Mouse (Mus musculus) C2C12 (cell line): Measurements from ENCODE around the gene Fntb.

Experiments
- CEBPB ChIP-seq: IDR thresholded peaks from one replicate; pipeline ENCODE4 v1.6.1; 2011; ENCODE audit warnings: low read depth, mild to moderate bottlenecking, control low read depth, moderate library complexity
- CTCF ChIP-seq: IDR thresholded peaks from one replicate; pipeline ENCODE4 v1.5.1; 2011; ENCODE audit not compliant: control insufficient read depth, insufficient read depth, insufficient read length
- FOSL1 ChIP-seq: IDR thresholded peaks from one replicate; pipeline ENCODE4 v1.8.0; 2011; ENCODE audit warnings: mild to moderate bottlenecking, low read length; ENCODE audit not compliant: poor library complexity, insufficient read depth, severe bottlenecking
- MAX ChIP-seq: IDR thresholded peaks from one replicate; pipeline ENCODE4 v1.6.1; 2011; ENCODE audit warnings: mild to moderate bottlenecking, control low read depth
- MYOD1 ChIP-seq: IDR thresholded peaks from one replicate; pipeline ENCODE4 v1.6.1; 2011; ENCODE audit warnings: low read depth; ENCODE audit not compliant: control insufficient read depth, insufficient read length
- MYOG ChIP-seq: IDR thresholded peaks from one replicate; pipeline ENCODE4 v1.6.1; 2011; ENCODE audit not compliant: control insufficient read depth, insufficient read length; ENCODE audit errors: extremely low read depth
- USF1 ChIP-seq: IDR thresholded peaks from one replicate; pipeline ENCODE4 v1.6.1; 2011; ENCODE audit warnings: low read depth, mild to moderate bottlenecking, control low read depth, moderate library complexity

DNA sequence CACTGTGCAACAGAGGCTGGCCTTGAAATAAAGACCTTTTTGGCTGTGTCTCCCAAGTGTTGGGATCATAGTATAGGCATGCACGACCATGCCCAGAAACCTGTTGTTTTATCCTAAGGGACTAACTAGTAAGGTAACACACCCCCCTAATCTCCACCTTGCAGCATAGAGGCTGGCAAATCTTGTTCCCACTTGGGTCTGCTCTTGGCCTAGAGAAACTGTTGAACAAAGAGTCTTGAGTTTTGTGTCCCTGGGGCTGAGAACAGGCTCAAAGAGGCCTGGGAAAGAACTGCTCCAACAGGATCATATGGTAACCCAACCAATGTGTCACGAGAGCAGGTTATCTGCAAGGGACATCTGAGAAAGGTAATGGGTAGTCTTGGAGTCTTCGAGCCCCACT lies 169.0 kb downstream of the Fntb start:
- TF ChIP-seq CTCF = no peak
- no peak for TF ChIP-seq USF1
- no peak for TF ChIP-seq MYOD1
- TF ChIP-seq FOSL1 = no peak
- TF ChIP-seq MAX = no peak
- TF ChIP-seq CEBPB = no peak
- no peak for TF ChIP-seq MYOG
